Mouse (Mus musculus) layer of hippocampus, postnatal 10 days (tissue): ENCODE measurements around the gene Ncln. TPM values are rescaled to one million over a fixed set of nuclear protein-coding genes. Genes with fewer than 3 reads are reported as not detected.

ENCODE experiments used
- DNase-seq, 2 experiments: peaks; one replicate each; pipeline ENCODE4 v3.0.0; 2021; ENCODE audit warnings: low spot score in 2 of 2
- total RNA-seq, 2 experiments: library from RNA; stranded (reverse); gene quantifications; 2 replicates each; pipeline ENCODE4 v1.2.3; 2021

Ncln gene
- total RNA-seq, 2 experiments from 2014 or later = 89.3 to 116 TPM

DNA sequence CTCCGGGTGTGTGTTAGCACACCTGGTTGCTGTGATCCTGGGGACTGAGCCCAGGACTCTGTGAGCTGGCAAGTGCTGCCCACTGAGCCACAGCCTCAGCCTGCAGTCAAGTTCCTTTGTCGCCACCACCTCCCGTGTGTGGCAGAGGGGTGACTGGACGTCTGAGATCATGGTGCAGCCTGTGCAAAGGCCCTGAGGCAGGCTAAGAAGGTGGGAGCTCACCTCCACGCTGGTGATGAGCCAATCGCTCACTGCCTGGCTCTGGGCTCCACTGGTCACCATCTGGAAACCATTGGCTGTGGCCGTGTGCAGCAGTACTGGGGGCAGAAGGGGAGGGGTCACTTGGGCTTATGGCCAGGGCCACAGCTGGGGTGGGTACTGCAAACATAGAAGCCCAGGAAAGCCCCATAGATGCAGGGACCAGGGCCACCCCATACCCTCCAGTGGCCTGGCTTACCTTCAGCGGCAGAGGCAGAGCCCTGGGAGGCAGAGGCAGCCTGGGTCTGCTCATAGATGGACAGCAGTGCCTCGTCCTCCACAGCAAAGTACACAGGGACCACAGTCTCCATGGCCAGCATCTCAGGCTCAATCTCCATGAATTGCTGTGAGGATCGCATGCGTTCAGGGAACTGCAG is 3.5 kb downstream of the Ncln start:
- no peak for DNase-seq

GRCm38 (mm10) chr10:81491018-81491417 is 5.2 kb downstream of the Ncln start:
- no peak for DNase-seq

- no peak for DNase-seq
Measured at GRCm38 (mm10) chr10:81489941-81490340, 6.3 kb downstream of the Ncln start.

GRCm38 (mm10) chr10:81488081-81488480 is 8.1 kb downstream of the Ncln start:
- no peak for DNase-seq

GRCm38 (mm10) chr10:81486496-81486895 is 9.7 kb downstream of the Ncln start:
- DNase-seq = no peak

DNA sequence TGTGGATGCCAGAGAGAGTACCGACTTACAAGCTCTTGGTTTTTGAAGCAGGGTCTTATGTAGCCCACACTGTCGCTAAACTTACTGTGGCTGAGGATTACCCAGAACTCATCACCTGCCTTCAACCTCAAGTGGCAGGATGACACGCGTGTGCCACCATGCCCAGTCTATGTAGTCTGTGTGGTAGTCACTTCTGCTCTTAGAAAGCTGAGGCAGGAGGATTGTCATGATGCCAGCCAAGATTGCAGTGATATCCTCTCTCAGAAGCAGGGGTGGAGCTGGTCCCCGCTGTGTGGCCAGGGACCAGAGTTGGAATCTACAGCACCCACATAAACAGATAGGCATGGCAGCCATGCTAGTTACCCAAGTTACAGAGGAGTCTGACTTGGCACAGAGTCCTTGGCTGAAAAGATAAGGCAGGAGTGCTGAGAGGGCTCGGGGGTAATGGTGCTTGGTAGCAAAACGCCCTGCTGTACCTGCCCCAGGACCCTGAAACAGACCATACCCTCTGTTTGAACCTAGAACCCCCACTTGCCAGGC is 10.6 kb downstream of the Ncln start:
- no peak for DNase-seq

- no peak for DNase-seq
Measured at GRCm38 (mm10) chr10:81485060-81485449, 11.1 kb downstream of the Ncln start.

DNA sequence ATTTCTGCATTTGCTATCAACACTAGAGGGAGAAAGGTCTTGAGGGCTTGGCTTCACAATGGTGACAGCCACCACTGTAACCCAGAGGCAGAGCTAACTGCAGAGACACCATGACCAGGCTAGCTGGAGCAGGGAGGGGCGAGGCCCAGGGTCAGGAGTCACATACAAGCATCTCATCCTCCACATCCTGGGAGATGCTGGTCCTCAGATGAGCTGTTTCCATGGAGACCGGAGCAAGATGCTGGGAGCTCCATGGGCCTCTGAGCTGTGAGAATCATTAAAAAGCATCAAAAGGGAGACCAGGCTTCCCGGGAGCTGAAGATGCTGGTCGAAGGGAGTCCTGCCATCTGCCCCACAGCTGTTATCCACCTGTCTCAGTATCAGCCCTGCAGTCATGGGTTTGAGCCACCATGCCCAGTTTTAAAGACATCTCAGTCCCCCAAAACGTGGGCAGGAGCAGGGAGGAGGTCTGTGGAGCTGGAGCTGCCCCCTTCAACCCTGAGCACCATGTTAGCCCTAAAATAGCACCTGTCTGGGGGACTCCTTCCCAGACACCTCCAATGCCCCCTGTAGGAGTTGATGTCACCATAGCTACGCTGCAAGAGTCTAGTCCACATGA is 11.6 kb downstream of the Ncln start:
- no peak for DNase-seq

- DNase-seq = peak in 1 of 2 experiments; percentile 67
Measured at GRCm38 (mm10) chr10:81483983-81484382, 12.2 kb downstream of the Ncln start.

DNA sequence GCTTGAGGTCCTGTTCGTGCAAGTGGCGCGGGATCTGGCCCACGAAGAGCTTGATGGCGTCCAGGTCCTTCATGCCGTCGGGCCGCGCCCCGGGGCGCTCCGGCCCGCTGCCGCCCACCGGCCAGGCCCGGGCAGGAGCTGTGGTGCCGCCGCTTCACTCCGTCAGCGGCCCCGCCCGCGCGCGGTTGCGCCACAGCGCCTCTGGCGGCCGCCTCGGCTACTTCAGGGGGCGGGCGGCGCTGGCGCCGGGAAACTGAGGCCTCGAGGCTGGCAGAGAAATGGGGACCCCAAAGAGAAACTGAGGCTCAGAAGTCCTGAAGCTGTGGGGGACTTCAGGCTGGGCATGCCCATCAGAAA is 13.7 kb downstream of the Ncln start, which contains the start of gene Celf5:
Celf5 (minus strand) TSS at position 177 of the 357 bp plus-strand sequence.
- peak; percentile 72 to 86 for DNase-seq

DNA sequence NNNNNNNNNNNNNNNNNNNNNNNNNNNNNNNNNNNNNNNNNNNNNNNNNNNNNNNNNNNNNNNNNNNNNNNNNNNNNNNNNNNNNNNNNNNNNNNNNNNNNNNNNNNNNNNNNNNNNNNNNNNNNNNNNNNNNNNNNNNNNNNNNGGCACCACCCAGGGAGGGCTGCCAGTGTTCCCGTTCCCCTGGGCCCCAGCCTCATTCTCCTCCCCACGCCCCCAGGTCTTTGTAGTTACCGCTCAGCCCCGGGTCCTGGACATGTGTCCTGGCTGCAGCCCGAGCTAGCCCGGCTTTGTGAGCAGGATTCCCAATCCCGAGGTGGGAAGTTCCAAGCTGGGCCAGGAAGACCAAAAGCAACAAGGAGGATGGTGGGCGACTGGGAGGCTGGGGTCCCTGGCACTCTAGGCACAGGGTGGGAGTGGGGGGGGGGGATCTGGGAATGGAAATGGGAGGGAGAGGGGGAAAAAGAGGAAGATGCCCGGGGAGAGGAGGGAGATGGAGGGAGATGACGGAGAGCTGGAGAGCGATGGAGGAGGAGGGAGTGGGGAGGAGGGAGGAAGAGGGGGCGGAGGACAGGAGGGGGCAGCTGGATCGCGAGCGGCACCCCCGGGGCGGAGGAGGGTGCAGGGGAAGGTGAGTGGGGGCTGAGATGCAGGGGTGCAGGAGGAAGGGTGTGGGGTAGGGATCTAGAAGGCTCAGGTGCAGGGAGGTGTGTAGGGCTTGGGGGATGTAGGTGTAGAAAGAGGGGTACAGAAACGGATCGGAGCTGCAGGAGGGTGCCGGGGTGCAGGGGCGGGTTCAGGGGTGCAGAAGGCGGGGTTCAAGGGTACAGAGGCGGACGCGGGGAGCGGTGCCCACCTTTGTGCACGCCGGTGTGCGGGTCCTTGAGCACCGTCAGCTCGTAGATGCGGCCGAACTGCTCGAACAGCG is 14.3 kb downstream of the Ncln start:
- peak; percentile 49 for DNase-seq

DNA sequence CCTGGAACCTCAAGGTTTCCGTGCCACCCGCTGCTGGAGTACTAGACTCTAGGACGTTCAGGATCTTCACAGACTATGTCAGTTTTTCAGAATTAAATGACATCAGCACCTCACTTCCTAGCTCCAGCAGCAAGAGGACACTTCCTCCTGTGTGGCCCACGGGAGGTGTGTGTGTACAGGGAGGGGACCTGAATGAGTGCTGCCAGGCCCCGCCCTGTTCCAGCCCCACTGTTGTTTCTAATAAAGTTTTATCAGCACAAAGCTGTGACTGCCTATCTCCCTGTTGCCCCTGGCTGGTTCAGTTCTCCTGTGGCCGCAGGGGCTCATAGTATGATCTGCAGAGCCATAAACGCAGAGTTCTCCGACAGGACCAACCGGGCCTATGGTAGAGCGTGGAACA is 21.7 kb downstream of the Ncln start:
- no peak for DNase-seq

DNA sequence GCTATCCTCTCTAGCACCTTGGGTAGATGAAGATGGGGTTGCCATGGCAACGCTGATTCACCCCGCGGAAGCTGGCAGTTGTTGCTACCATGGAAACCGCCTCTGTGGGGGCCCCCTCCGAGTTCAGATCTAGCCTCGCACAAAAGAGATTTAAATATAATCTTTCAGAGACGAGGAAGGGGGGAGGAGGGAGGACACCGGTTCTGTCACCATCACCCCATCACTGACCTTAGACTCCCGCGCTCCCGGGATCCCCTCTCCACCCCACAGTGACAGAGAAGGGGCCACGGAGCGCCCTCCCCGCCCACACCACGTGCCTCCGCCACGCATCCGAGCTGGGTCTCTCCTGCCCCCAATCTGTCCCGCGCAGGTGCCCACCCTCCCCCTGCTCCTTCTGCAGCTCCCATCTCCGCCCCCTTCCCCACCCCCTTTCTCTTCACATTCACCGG is 23.2 kb downstream of the Ncln start:
- peak; percentile 74 to 77 for DNase-seq

- DNase-seq = no peak
Measured at GRCm38 (mm10) chr10:81472403-81473002, 23.7 kb downstream of the Ncln start.

GRCm38 (mm10) chr10:81470454-81470853 is 25.7 kb downstream of the Ncln start:
- no peak for DNase-seq

DNA sequence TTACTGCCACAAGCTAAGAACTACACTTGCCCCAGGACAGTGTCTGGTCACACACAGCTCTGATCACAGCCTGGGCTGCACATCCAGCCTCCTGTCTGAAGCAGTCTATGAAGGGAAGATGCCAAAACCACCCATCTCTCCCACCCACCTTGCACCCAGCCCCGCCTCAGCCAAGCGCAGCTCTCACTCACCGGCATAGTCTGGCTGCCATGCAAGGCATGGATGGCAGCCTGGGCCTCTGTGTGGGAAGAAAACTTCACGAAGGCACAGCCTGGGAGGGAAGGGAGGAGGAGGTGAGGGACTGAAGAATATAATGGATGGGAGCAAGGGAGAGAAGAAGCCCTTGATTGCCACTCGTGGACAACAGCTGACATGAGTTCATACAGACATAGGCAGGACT is 26.9 kb downstream of the Ncln start:
- DNase-seq = no peak

- DNase-seq = no peak
Measured at GRCm38 (mm10) chr10:81467670-81468235, 28.4 kb downstream of the Ncln start.

- DNase-seq = no peak
Measured at GRCm38 (mm10) chr10:81466881-81467280, 29.3 kb downstream of the Ncln start.

- DNase-seq = peak in 1 of 2 experiments; percentile 11
Measured at GRCm38 (mm10) chr10:81466066-81466465, 30.1 kb downstream of the Ncln start.

GRCm38 (mm10) chr10:81465265-81465645 is 30.9 kb downstream of the Ncln start:
- DNase-seq = peak in 1 of 2 experiments; percentile 15
